Mouse (Mus musculus): ENCODE results near the gene Atxn1. TPM values are rescaled to one million over a fixed set of nuclear protein-coding genes. Genes with fewer than 3 reads are reported as not detected.

The Atxn1 gene
- polyA plus RNA-seq, 1 experiment from 2014 or later: 1.6 TPM

DNA sequence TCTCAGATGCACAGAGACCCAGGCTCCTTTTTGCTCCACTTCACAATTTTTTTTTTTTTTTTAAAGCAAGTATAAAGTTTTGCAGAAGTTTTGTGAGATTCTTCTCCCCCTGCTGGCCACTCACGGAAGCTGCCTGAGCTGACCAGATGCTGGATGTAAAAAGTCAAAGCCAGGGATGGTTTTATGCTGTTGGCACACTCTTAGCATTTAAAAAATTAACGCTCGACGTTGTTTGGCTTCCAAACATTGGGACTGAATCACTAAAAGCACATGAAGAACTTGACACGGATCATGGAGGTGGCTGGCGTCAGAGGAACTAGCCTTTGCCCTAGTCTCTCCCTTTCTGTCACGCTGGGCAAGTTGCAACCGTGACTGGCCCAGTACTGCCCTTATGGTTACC is 327.5 kb downstream of the Atxn1 start:
- no peaks in the 10 kb centered on the region for H3K9me3 ChIP-seq
- no peak for DNase-seq (ENCODE audit: extremely low spot score, low spot score)
- no peak overlapping the region for H3K27ac ChIP-seq
- H3K36me3 ChIP-seq (replicated peaks): no peaks in the 10 kb centered on the region
- WGBS: 61% methylated on average over 8 of the region's 8 CpGs
- no peaks in the 10 kb centered on the region for H3K4me1 ChIP-seq
- H3K27me3 ChIP-seq (ENCODE audit: poor library complexity, severe bottlenecking): no peaks in the 10 kb centered on the region
- H3K4me3 ChIP-seq: no peak overlapping the region

DNA sequence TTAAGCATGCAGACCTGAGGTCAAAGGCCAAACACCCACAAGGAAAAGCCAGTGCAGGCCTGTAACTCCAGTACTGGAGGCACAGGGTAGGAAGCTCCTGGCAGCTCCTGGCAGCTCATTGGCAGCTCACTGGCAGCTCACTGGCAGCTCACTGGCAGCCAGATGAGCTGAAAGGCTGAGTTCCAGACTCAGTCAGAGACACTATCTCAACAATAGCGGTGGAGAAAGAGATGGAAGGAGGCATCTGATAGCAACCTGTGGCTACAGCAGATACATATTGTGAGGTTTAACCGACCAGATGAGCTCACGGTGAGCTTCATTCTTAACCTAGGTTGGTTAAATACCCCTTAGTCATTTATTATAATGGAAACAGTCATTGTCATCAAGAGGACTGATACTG is 328.4 kb downstream of the Atxn1 start:
- H3K9me3 ChIP-seq: no peaks in the 10 kb centered on the region
- WGBS: 90% methylated on average over 3 of the region's 3 CpGs
- no peak overlapping the region for H3K4me3 ChIP-seq

DNA sequence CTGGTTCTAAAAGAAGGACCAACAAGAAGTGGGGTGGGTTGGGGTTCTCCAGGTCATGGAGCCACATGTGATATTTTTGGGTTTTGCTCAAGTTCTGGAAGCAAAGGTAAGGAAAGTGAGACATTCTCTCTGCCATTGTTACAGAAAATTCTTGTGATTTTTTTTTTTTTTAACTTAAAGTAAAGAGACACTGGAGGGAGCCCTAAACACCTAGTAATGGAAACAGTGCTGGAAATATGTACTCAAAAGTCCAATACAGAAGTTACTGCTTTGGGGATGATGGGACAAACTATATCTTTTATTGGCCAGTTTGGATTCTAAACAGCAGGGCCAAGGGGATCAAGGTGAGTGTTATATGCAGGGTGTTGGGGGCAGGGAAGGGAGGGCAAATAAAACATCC is 330.9 kb downstream of the Atxn1 start:
- Histone ChIP-seq H3K27me3 (ENCODE audit: poor library complexity, severe bottlenecking) (no peaks in the 10 kb centered on the region), H3K9me3 (no peaks in the 10 kb centered on the region), H3K4me3 (no peak overlapping the region), H3K4me1 (no peaks in the 10 kb centered on the region), H3K36me3 (replicated peaks) (no peaks in the 10 kb centered on the region), H3K27ac (no peak overlapping the region)
- no peak for DNase-seq (ENCODE audit: extremely low spot score, low spot score)

More for the DNA sequence above, 328.4 kb downstream of the Atxn1 start:
- H3K36me3 ChIP-seq (replicated peaks): no peaks in the 10 kb centered on the region
- H3K4me1 ChIP-seq: no peaks in the 10 kb centered on the region
- no peaks in the 10 kb centered on the region for H3K27me3 ChIP-seq (ENCODE audit: poor library complexity, severe bottlenecking)
- no peak for DNase-seq (ENCODE audit: extremely low spot score, low spot score)
- no peak overlapping the region for H3K27ac ChIP-seq

DNA sequence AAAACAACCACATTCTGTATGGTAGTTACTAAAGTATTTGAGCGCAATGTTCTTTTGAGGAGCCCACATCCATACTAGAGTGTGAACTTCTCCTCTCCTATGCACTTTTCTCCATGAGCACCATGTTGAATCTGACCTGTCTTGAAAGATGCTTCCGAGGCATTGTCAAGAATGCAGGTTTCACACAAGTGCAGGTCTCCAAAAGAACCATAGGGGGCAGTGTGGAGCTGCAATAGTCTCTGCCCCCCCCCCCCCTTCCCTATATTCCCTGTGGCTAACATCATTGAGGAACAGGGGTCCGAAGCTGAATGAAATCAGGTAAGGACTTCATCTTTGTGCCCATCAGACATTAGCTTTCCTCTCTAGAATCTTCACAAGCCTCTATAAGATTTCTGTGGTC is 332.7 kb downstream of the Atxn1 start:
- no peak for DNase-seq (ENCODE audit: extremely low spot score, low spot score)
- H3K4me1 ChIP-seq: peaks cover 10% of the 10 kb centered on the region

DNA sequence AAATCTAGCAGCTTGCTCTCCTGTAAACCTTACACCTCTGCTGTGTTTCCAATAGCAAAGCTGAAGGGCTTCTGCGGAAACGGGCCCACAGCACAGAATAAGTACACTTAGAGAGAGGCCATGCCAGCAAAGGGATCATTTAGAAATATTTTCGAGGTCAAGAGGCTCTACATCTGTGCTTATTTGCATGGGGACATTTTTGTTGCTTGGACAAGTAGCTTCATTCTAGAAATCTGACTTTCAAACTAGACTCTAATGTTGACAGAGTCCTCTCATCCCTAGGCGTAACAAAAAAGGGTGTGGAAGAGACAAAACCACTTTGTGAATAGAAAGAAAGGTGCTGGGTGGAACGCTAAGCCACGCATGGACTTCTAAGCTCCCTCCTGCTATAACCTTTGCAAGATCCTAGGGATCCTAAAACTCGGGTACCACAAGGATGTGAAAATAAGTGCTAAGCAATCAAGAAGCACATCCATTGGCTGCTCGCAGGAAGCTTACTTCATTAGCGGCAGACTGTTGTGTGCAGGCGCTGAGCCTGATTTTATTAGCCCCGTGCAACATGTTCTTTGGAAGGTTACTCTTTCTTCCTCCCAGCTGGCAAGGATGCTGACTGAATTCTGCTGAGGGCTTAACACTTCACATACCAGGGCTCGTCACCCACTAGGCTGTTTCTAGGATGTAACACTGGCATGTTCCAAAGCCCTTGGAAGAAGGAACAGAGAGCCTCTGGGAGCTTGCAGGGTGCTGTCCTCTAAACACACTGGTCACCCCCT is 334.1 kb downstream of the Atxn1 start:
- Histone ChIP-seq H3K27me3 (ENCODE audit: poor library complexity, severe bottlenecking) (no peaks in the 10 kb centered on the region), H3K27ac (no peak overlapping the region), H3K9me3 (no peaks in the 10 kb centered on the region), H3K4me3 (no peak overlapping the region), H3K36me3 (replicated peaks) (no peaks in the 10 kb centered on the region), H3K4me1 (peaks cover 10% of the 10 kb centered on the region)
- 84% methylated on average over 12 of the region's 12 CpGs for WGBS
- no peak for DNase-seq (ENCODE audit: extremely low spot score, low spot score)

More for the DNA sequence above, 332.7 kb downstream of the Atxn1 start:
- WGBS: 82% methylated on average over 3 of the region's 3 CpGs
- no peaks in the 10 kb centered on the region for H3K36me3 ChIP-seq (replicated peaks)
- no peaks in the 10 kb centered on the region for H3K9me3 ChIP-seq
- no peak overlapping the region for H3K4me3 ChIP-seq
- no peaks in the 10 kb centered on the region for H3K27me3 ChIP-seq (ENCODE audit: poor library complexity, severe bottlenecking)
- no peak overlapping the region for H3K27ac ChIP-seq

DNA sequence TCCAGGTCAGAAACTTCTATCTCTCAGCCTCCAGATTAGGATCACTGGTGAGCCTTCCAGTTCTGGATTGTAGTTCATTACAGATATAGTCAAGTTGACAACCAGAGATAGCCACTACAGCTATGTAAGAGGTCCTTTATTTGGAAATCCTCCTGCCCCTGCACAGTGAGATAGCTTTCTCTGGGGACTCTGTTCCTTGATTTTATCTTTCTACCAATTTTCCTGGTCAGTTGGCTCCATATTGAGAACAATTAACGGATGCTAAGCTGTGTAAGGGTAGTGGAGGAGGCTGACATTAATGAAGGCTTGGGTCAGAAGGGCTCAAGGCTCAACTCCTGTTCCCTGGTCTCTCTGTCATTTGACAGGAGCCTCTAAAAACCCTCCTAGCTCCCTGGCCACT is 335.1 kb downstream of the Atxn1 start:
- Histone ChIP-seq H3K27me3 (ENCODE audit: poor library complexity, severe bottlenecking) (no peaks in the 10 kb centered on the region), H3K4me1 (peaks cover 10% of the 10 kb centered on the region), H3K9me3 (no peaks in the 10 kb centered on the region), H3K27ac (no peak overlapping the region), H3K4me3 (no peak overlapping the region), H3K36me3 (replicated peaks) (no peaks in the 10 kb centered on the region)
- DNase-seq (ENCODE audit: extremely low spot score, low spot score): no peak
- 78% methylated on average over 1 of the region's 1 CpGs for WGBS

DNA sequence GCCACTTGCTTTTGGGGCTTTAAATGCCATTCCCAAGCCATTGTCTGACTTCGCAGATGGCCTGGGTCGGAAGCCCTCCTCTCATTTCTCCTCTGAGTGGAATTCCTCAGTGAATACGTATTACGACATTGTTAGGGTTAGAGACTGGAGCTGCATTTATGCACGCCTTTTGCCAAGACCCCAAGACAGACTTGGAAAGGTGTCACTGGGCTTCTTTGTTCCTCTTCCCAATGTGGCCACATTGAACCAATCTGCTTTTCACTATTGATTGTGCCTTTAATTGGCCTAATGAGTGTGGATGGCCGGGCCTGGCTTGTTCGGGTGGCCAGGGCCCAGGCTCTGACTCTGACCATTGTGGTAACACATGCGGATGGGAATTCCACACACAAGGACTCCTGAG is 336.5 kb downstream of the Atxn1 start:
- Histone ChIP-seq H3K36me3 (replicated peaks) (no peaks in the 10 kb centered on the region), H3K4me1 (peaks cover 10% of the 10 kb centered on the region), H3K27ac (no peak overlapping the region), H3K27me3 (ENCODE audit: poor library complexity, severe bottlenecking) (no peaks in the 10 kb centered on the region), H3K4me3 (no peak overlapping the region), H3K9me3 (no peaks in the 10 kb centered on the region)
- no peak for DNase-seq (ENCODE audit: extremely low spot score, low spot score)
- WGBS: 73% methylated on average over 8 of the region's 8 CpGs

DNA sequence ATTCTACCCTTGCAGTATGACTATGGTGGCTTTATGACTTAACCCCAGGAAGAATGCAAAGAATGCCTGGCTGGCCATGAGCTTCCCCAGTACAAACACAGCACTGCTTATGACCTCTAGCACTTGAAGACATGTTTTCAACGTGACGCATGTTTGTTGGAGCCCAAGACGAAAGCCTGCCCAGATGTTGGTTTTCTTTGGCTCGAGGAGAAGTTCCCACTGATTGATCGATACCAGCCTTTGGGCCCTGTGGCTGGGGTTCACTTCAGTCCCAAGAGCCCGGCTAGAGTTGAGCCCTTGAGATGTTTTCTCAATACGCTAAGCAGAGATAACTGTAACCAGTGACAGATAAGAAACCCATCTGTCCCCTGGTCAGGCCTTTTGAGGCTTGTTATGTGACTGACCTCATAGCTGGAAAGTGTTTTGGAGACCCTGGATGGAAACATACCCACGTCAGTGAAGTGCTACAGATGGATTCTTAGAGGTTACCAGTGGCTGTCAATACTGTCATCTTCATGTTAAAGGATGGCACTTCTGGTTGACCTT is 337.5 kb downstream of the Atxn1 start:
- Histone ChIP-seq H3K4me1 (peaks cover 10% of the 10 kb centered on the region), H3K27ac (no peak overlapping the region), H3K9me3 (no peaks in the 10 kb centered on the region), H3K27me3 (ENCODE audit: poor library complexity, severe bottlenecking) (no peaks in the 10 kb centered on the region), H3K4me3 (no peak overlapping the region), H3K36me3 (replicated peaks) (no peaks in the 10 kb centered on the region)
- DNase-seq (ENCODE audit: extremely low spot score, low spot score): no peak
- 74% methylated on average over 8 of the region's 8 CpGs for WGBS

DNA sequence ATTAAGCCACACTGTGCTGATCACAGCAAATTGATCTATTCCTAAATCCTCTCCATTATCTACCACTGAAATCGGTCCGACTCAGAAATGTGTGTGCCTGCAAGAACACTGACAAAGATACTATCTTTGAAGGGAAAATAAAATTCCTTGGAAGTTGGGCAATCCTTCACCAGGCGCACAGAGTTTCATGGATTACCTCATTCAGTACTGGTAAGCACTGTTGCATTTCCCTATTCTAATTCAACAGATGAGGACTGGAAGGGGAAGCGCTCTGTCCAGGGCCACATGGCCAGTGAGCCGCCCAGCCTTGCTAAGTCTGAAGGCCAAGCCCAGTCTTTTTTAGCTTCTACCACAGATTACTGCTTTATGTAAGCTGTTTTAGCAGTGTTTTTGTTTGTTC is 339.1 kb downstream of the Atxn1 start:
- Histone ChIP-seq H3K4me1 (peaks cover 13% of the 10 kb centered on the region), H3K9me3 (no peaks in the 10 kb centered on the region), H3K27ac (no peak overlapping the region), H3K27me3 (ENCODE audit: poor library complexity, severe bottlenecking) (no peaks in the 10 kb centered on the region), H3K36me3 (replicated peaks) (no peaks in the 10 kb centered on the region), H3K4me3 (no peak overlapping the region)
- 97% methylated on average over 5 of the region's 5 CpGs for WGBS
- no peak for DNase-seq (ENCODE audit: extremely low spot score, low spot score)

DNA sequence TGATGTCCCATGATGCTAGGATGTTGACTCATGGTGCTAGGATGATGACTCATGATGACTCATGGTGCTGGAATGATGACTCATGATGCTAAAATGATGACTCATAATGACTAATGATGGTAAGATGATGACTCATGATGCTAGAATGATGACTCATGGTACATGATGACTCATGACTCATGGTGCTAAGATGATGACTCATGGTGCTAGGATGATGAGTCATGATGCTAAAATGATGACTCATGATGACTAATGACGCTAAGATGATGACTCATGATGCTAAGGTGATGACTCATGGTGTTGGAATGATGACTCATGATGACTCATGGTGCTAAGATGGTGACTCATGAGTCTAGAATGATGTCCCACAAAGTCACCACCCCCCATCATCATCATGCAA is 341.0 kb downstream of the Atxn1 start:
- Histone ChIP-seq H3K9me3 (no peaks in the 10 kb centered on the region), H3K36me3 (replicated peaks) (no peaks in the 10 kb centered on the region), H3K4me3 (no peak overlapping the region), H3K27me3 (ENCODE audit: poor library complexity, severe bottlenecking) (no peaks in the 10 kb centered on the region), H3K27ac (no peak overlapping the region), H3K4me1 (peaks cover 23% of the 10 kb centered on the region)
- DNase-seq (ENCODE audit: extremely low spot score, low spot score): no peak
- WGBS: 84% methylated on average over 1 of the region's 1 CpGs

DNA sequence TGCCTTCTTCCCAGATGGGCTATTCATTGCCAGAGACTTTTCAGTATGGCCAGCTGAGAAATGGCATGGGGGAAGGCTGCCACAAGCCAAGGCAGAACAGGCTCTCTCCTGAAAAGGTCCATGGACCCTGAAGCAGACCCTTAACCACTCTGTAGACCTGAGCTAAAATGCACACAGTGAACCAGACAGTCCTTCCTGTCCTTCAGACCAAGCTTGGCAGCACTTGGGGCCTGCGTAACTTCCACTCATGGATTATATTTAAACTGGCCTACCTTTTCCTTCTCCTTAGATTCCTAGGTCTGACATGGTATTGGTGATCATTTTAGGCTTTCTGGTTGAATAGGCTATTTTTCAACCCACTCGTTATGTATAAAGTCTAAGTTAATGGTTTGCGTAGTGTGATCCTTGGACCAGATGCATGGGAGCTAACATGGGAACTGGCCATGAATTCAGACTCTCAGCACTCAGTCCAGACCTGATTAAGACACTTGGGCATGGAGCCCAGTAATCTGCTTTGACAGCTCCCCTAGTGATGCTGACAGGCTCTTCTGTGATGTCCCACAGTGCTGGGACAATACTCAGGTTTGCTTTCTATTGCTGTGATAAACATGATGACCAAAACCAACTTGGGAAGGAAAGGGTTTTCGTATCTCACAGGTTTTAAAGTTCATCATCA is 341.8 kb downstream of the Atxn1 start:
- 91% methylated on average over 4 of the region's 4 CpGs for WGBS

DNA sequence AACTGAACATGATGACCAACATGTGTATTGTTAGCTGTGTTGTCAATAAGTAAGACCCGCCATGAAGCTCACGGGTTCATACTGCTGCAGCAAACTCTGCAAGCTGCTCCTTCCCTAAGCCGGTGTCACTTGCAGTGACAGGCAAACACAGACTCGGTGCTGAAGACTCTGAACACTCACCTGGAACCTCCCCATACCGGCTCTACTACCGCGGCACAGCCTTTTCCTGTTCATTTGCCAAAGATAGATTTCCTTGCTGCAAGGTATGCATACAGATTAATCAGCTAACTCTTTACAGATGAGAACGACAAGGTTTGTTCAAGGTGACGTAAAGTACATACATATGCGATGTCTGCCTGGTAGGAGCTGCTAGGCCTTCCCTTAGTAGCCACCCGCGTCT is 344.1 kb downstream of the Atxn1 start:
- Histone ChIP-seq H3K36me3 (replicated peaks) (no peaks in the 10 kb centered on the region), H3K27me3 (ENCODE audit: poor library complexity, severe bottlenecking) (no peaks in the 10 kb centered on the region), H3K27ac (no peak overlapping the region), H3K4me3 (no peak overlapping the region), H3K4me1 (peaks cover 13% of the 10 kb centered on the region), H3K9me3 (no peaks in the 10 kb centered on the region)
- DNase-seq (ENCODE audit: extremely low spot score, low spot score): no peak
- WGBS: 83% methylated on average over 12 of the region's 12 CpGs

More for the DNA sequence above, 341.8 kb downstream of the Atxn1 start:
- no peak for DNase-seq (ENCODE audit: extremely low spot score, low spot score)
- peaks cover 17% of the 10 kb centered on the region for H3K4me1 ChIP-seq
- H3K9me3 ChIP-seq: no peaks in the 10 kb centered on the region
- no peaks in the 10 kb centered on the region for H3K36me3 ChIP-seq (replicated peaks)
- H3K27me3 ChIP-seq (ENCODE audit: poor library complexity, severe bottlenecking): no peaks in the 10 kb centered on the region
- H3K27ac ChIP-seq: no peak overlapping the region
- no peak overlapping the region for H3K4me3 ChIP-seq

DNA sequence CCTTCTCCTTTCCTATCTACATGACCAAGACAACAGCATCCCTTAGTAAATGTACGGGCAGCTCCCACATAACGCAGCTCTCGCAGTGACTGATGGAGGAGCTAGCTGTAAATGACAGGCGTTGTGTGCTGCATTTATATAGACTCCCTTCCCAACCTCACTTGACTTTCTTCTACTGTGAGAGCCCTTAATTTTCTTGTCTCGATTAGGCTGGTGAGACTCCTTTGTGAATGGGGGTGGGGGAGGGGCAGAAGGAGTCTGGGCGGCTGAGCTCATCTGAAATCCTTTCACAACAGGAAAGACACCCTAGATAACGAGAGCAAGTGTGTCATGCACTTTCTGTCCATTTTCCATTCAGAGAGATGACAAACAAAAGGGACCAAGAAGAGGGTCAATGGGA is 344.5 kb downstream of the Atxn1 start:
- no peak overlapping the region for H3K27ac ChIP-seq
- no peaks in the 10 kb centered on the region for H3K36me3 ChIP-seq (replicated peaks)
- H3K4me3 ChIP-seq: no peak overlapping the region
- peaks cover 13% of the 10 kb centered on the region for H3K4me1 ChIP-seq
- WGBS: 56% methylated on average over 7 of the region's 7 CpGs
- H3K27me3 ChIP-seq (ENCODE audit: poor library complexity, severe bottlenecking): no peaks in the 10 kb centered on the region
- no peaks in the 10 kb centered on the region for H3K9me3 ChIP-seq
- no peak for DNase-seq (ENCODE audit: extremely low spot score, low spot score)

Measured in forebrain, embryonic 10.5 days (tissue).